Mouse (Mus musculus): ENCODE results near the gene Chaf1a.
A peak's percentile ranks its signal among the peaks of the same experiment; 100 is the strongest.

DNA sequence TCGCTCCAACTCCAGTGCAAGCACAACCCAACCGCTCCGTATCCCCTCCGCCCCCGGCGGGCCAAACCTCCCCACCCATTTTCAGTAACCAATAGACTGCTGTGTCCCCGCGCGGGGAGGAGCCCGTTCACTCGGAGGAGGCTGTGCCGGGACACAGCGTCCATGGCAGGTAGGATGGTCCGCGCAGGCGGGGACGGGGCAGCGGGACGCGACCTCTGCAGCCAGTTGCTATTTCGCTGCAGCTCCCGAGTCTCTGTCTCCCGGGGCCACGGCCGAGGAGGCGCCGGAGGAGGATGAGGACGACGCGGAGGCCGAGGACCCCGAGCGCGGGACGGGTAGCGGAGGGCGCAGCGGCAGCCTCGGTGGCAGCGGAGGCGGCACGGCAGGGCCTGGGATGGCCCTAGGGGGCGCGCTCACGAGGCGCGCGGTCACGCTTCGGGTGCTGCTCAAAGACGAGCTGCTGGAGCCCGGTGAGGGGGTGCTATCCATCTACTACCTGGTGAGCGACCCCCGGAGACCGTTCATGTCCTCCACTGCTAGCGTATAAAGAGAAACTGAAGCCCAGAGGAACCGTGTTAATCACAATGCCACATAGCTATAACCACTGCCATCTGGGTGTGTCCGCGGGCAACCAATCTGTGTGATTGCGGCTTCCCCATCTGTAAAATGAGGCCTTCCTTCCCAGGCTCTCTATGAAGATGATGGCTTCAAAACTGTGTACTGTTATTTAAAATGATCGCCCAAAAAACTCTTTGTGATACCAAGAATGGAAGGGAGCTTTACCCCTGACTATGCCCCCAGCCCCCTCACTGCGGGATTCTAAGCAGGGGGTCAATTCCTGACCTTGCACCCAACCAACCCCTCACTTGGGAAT, 30.9 kb upstream of the Chaf1a start:
- TF ChIP-seq POLR2A (IDR thresholded peaks at IDR 0.05; ENCODE audit: insufficient read depth, low read length) (peak; percentile 85), CTCF (IDR thresholded peaks at IDR 0.05; ENCODE audit: low read depth, low read length) (peak; percentile 23)
